Mouse (Mus musculus) layer of hippocampus, postnatal 25 days (tissue): Measurements from ENCODE around the gene Ccdc144b. TPM values are rescaled to one million over a fixed set of nuclear protein-coding genes. Genes with fewer than 3 reads are reported as not detected.

Experiments
- DNase-seq, 2 experiments: peaks; one replicate each; pipeline ENCODE4 v3.0.0; 2022; ENCODE audit warnings: mixed read lengths in 2 of 2, low spot score in 1 of 2; ENCODE audit errors: extremely low spot score in 1 of 2
- total RNA-seq, 2 experiments: library from RNA; stranded (reverse); gene quantifications; 2 replicates each; pipeline ENCODE4 v1.2.3; 2021

Gene Ccdc144b
- total RNA-seq, 2 experiments from 2014 or later: not detected

DNA sequence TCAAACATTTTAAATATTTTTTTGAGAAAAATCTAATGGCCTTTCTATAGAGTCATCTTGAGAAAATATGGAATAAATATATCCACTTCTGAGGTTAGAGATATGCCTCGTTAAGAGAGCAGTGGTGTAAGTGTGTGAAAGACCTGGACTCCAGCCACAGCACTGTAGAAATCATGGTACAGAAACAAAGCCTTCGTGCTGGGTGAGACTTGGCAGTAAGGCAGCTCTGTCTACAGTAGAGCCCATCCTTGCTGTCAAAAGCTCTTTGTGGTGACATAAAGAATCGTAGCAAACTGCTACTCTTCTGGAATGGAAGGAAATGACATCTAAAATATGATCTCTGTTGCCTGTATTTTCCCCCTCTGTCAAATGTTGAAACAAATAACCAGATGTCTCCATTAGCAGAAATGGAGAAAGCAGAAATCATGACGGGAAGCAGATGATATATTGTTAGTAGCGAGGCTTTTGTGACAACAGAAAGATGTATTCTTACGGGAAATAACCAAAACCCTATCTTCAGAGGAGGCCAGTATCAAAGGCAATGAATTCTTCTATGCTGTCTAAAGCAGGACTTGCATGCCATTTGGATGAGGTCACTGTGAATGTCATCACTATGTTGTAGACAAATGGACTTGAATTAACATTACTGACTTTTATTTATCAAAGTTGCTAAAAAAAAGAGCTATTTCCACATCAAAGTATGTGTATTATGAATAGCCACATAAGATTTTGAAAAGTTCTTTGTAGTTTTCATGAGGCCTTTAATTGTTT lies 21.4 kb downstream of the Ccdc144b start:
- no peak for DNase-seq

DNA sequence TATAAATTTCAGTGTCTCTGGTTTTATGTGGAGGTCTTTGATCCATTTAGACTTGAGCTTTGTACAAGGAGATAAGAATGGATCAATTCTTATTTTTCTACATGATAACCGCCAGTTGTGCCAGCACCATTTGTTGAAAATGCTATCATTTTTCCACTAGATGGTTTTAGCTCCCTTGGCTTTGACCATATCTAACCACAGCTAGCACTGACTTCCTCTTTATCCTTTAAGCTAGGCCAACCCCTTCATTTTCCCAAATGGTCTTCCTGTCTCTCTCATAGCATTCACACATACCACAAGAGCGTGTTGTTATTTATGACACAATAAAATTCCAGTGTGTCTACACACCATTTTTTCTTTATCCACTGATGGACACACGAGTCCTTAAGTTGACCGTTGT lies 23.4 kb downstream of the Ccdc144b start:
- DNase-seq: no peak

DNA sequence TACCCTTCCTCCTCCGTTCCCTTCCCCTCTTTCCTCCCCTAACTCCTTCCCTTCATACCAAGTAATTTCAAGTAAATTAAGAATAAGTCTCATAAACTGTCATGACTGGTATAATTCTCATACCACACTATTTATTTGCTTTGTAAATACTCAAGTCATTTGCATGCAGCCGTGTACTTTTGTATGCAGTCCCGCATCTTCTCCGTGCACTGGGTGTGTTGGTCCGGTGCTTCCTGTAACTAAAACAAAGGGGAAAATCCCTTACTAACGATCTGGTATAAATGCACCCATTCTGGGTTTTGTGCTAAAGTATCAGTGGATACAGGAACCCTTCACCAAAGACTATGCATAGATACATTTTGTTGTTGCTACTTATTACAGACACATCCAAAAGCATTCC lies 27.6 kb downstream of the Ccdc144b start:
- DNase-seq: no peak

DNA sequence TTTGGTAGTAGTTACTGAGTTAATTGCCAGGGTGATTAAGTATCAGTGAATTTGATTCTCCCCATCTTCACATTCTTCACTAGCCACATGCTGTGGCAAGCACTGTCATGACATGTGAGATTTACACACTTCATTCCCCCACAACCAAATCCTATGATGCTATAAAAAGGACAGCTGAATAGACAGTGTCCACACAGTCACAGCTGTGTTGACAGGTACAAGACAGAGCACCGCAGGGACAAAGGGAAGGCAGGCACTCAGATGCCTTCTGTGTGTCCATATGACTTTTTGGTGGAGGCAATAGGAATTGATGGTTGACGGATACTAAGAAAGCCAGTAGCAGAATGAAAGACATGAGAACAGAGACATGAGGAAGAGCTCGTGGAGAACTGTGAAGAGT lies 42.1 kb downstream of the Ccdc144b start:
- DNase-seq: no peak

DNA sequence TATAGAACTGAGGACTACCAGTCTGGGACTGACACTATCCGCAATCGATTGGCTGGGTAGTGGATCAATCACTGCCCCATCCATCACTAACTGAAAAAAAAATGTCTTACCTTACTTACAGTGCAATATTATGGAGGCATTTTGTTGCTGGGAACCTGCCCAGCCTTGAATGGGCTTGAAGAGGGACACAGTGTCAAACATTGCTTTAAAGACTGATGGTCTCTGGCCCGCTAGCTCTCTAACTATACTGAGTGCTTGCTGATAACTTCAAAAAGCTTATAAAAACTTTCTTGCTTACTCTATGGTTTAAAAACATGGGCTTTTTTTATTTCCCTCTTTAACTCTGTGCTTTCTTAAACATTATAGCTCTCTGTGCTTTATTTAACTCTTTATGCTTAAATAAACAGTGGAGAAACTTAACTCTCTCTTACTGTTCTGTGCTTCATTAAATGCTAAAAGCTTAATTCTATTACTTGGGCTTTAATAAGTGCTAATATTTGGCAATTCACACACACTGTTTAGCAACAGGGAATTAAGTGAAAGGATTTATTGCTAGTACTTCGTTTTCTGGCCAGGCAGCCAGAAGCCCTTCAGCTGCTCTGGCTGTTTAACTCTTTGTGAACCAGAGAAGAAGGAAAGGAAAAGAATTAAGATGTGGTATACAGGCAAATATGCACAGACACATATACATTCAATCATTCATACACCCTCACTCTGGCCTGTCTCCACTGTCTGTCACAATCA lies 44.8 kb downstream of the Ccdc144b start:
- no peak for DNase-seq

DNA sequence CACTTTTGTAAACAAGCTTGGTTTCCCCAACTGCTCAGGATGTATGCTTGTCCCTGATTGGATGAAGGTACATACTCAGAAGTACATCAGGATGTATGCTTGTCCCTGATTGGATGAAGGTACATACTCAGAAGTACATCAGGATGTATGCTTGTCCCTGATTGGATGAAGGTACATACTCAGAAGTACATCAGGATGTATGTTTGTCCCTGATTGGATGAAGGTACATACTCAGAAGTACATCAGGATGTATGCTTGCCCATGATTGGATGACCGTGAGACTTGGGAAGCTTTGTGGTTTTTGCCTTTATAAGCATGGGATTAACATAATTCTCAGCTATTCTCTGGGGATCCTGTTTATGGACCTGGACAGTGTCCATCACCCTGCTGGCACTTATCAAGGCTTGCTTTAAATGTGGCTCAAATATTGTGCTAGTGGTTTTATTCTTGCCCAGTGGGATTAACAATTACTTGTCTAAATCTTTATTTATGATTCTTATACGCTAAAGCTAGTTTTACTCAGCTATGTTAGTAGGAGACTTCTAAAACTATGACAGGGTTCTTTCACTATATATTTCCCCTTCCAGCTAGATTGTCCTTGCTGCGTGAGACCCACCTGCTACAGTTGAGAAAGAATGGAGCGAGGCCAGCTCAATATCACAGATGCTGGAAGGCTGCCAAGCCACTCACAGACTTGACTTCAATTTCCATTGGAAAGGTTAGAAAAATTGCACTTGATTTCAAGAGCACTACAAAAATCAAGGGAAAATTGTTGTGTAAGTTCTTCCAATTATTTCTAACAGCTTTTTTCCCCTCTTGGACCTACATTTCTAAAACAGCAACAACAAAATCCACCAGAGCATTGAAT lies 49.1 kb downstream of the Ccdc144b start:
- no peak for DNase-seq

DNA sequence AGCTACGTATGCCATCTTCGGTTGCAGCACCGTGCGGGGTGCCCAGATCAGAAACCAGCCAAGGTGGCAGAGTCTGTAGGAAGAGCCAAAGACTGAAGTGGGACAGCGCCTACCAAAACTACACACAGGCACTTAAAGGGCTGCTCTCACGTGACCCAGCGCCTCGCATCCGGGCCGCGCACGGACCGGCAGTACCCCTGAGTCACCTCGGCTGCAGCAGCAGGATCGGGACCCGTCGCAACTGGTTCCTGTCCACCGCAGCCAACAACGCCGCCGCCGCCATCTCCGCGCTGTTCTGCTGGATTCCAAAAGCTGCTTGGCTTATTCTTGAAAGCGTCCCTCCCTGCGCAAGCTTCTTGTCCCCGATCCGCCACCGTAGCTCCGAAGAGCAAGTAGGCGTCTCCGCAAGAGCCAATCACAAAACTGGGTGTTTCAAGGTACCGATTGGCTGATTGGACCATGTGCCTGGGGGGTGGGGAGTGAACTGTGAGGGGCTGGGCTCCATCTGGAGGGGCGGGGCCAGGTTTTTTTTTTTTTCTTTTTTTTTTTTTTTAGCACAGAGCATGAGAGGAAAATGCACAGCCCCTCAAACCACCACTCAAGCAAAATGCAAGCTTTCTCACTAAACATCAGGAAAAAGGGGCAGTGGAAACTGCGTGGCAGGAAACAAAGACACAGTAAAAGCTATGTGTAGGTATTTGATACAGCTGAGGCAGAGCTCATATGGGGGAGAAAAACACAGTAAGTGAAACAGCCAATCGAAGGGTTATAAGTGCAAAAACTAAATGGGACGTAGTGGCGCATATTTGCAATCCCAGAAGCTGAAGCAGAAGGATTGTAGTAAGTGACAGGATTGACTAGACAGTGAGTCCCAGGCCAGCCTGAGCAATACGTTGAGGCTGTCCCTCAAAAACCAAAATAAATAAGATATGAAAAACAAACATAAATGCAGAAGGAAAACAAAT lies 52.8 kb downstream of the Ccdc144b start, which contains the start of gene Mccc1:
TSS of gene Mccc1 (minus strand) at position 404 of the 965 bp plus-strand sequence.
- DNase-seq: peak; percentile 90 to 91

DNA sequence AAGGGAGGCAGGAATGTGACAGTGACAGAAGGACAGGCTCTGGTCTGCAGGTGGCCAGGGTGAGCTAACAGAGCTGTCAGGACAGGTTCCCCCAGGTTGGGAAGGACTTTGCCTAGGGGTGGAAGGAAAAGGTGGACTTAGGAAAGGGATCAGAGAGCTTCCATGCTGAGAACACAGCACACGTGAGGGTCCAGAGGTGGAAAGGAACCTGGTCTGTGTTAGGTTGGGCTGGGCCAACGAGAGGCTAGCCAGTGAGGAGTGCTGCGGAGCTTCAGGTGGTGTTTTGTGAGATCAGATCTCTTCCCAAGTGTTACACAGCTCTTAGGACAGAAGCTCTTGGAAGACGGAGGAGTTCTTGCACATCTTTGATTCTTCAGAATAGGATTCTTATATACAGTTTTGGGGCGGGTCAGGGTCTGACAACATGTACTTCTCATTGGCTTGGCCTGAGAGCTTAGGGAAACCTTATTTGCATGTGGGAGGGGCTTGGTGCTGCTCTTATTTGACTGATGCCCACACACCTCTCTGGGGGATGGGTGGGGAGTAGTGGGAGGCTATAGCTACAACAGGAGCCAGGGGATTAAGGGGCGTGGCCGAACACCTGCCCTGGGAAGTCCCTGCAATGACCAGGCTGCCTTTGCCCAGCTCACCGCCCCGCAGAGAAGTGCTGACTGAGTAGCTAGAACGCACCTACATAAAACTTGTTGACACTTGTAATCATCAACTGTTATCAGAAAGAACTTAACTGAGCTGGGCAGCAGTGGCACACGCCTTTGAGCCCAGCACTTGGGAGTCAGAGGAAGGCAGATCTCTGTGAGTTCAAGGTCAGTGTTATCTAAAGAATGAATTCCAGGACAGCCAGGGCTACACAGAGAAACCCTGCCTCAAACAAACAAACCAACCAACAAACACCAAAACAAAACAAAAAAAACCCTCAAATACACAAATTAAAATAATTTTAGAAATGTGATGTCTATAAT lies 58.5 kb downstream of the Ccdc144b start:
- DNase-seq: no peak

DNA sequence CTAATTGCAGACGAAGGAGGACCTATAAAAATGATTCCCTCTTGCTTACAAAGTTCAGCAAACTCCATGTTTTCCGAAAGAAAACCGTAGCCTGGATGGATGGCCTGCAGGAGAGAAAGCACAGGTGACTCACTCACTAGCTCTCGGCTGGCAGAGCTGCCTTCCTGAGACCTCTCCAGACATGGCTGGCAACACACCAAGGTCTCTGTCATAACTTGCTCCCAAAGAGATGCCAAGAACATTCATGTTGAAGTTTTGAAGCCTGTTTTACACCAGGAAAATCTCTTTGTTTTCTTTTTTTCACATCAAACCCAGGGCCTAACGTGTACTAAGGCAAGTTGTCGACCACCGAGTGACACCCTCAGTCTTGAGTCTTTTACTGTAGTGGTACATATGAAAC lies 62.6 kb downstream of the Ccdc144b start:
- no peak for DNase-seq

DNA sequence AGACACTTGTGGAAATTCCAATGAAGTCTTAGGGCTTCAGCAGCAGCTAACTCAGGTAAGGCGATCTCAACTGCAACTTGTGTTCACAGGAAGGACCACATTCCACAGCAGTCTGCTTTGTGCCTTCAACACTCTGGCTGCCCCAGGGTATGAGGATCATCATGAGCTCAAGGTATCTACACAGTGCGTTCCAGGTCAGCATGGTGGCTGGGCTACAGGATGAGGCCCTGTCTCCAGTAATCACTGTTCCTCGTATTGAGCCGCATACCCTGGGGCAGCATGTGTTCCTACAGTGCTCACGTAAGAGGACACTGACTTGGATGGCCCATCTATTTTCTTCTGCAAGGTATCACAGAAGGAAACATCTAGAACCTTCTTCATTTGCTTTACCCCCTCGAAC lies 65.3 kb downstream of the Ccdc144b start:
- DNase-seq: no peak

DNA sequence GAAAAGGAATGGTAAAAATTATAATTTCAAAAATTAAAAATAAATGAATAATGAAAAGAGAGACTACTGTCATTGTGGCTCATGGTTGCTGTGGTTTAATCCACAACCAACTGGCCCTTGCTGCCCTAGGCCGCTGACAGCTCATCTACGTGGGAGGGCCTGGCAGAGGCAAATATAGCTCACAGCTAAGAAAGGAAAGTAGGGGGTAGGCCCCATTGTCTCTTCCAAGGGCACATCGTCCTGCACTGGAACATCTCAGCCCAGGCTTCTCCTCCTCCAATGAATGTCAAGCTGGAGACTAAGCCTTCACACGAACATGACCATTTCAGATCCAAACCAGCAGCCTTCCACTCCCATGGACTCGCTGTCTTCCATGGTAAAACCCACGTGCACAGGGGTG lies 67.1 kb downstream of the Ccdc144b start:
- no peak for DNase-seq

DNA sequence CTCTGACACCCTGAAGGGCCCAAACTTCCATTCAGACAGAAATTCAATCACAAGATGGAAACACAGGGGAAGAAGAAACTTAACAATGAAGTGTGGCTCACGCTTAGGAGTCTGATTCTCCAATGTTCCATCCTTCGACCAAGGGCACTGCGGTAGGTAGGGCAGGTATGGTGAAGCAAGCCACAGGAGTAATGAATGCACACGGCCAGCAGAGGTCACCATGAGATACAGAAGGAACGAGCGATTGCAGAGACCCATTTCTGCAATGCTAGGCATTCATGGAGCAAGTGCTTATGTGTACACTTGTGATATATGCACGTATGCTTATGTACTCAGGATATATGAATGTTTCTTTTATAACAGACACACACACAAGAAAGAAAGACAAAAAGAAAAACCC lies 79.8 kb downstream of the Ccdc144b start:
- DNase-seq: peak in 1 of 2 experiments; percentile 25

DNA sequence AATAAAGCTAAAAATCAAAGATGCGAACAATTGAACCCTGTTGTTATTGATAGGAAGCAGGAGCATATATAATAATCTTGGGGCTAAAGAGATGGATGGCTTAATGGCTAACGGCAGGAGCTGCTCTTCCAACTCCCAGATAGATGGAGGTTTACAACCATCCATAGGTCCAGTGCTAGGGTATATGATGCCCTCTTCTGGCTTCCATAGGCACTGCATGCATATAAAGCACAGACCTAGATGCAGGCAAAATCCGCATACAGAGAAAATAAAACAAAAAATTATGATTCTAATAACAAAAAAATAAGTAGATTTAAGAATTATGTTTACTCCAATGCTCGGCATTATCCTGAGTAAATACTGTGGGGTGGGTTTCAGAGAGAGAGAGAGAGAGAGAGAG lies 80.4 kb downstream of the Ccdc144b start:
- no peak for DNase-seq

DNA sequence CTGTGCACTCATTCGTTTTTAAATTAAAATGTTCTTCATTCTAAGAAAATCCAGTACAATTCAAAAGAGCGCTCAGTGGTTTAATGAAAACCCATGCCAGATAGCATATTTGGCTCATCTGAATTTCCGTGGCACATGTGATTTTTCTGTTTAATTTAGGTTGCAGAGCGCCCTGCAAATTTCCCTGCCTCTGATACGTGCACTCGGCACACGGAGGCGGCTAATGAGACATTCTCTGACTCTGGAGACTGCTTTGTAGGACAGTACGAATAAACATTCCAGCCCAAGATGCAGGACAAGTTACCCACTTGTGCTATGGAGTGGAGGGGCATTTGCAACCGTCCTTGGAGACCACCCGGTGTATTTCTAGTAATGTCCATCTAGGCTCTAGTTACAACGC lies 82.2 kb downstream of the Ccdc144b start:
- DNase-seq: no peak

DNA sequence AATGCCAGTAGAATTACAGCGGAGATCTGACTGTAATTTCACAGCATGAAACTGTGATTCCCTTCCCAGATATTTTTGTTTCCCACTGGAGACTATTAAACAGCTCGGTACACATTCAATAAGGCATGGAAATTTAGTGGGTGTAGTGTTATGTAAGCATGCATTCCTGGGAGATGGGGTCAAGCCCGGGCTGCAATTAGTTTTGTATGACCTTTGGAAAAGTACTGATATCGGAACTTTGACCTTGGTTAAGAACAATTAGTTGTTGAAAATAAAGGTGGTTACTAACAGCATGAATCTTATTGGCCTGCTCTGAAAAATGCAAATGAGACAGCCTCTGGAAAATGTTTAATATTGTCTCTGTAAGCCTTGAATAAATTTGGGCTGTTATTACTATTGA lies 82.9 kb downstream of the Ccdc144b start:
- DNase-seq: no peak

DNA sequence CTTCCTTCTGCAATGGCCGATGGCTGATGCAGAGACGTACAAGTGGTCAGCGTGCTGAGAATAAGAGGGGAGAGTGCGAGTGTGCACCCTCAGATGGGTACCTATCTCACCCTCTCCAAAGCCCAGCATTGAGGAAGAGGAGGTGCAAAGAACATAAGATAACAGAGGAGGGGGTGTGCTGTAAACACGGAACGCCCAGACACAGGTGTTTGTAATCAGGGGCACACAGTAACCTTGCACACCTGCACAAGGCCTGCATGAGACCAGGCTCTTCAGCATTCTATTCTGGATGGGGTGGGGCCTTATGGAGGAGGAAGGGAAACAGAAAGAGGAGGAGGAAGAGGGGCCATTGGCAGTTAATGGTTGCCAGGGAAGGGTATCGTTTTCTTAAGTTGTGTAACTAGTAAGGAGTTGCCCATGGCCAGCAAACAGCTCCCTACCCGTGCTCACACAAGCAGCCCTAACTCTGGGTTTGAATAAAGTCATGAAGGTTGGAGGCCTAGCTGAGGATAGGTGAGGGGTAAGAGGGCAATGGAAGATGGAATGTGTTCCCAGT lies 85.9 kb downstream of the Ccdc144b start:
- DNase-seq: no peak

DNA sequence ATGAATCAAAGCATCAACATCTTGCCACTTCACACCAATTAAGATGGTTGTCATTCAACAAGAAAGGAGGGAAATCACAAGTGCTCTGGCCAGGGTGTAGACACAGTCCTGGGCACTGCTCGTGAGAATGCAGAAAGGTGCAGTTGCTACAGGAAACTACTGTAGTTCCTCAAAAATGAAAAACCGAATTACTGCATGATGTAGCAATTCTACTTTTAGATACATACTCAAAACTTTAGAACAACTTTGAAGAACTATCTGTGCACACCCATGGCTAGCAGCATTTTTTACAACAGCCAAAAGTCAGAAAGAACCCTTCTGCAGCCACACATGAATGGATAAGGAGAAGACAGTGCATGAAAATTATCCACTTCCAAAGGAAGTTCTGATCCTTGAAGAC lies 86.9 kb downstream of the Ccdc144b start:
- DNase-seq: no peak

DNA sequence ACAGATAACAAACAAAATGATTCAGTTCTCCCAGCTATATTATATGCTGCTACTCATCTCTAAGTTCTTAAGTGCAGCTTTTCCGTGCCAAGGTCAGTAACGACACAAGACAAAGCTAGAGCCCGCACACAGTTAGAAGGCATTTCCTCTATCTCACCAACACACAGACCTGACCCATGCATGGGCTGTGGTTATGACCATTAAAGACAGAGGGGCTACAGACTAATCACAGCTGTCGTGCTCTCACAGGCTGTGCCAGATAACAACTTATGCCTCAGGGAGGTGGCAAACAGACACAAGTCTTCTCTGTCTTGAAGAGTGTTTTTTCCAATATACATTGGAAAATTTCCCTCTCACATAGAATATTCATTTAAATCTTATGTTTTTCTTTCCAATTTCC lies 88.4 kb downstream of the Ccdc144b start:
- DNase-seq: no peak
